Mouse (Mus musculus) olfactory bulb, adult 2 months (tissue): ENCODE data around the gene Gm27029.

Source experiments
- CTCF ChIP-seq: fragments of 200-500 bp; IDR thresholded peaks from 2 replicates; pipeline ENCODE4 v1.5.1; 2012; ENCODE audit warnings: low read depth, mild to moderate bottlenecking, low read length, moderate library complexity; ENCODE audit not compliant: insufficient read depth
- POLR2A ChIP-seq: fragments of 200-500 bp; IDR thresholded peaks from 2 replicates; pipeline ENCODE4 v1.6.1; 2012; ENCODE audit warnings: mild to moderate bottlenecking, low read depth, low read length, moderate library complexity; ENCODE audit not compliant: insufficient read depth

DNA sequence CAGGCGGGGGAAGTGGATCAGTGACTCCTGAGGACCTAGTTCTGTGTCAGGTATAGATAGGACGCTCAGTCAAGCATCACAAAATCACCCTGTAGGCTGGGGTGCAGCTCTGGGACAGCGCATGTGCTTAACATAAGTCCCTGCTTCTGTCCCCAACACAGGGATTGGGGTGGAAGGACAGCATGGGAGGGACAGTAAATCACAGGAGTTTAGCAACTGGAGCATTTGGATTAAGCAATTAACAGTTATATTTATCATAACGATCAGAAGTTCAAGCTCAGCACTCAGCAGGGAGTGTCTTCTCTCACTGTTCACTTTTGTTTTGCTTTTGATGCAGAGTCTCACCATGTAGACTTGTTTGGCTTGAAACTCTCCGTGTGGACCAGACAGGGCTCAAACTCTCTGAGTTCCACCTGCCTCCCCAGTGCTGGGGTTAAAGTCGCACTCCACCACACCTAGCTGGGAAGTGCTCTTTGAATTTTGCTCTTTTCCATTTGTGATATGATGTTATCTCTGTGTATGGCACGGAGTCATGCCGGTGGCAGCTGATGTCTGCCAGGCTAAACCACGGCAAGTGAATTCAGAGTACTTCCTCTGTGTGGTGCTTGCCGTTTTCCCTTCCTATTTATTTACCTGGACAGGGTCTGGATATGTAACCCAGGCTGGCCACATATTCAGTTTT is 27.6 kb upstream of the Gm27029 start:
- no peak for TF ChIP-seq POLR2A
- no peak for TF ChIP-seq CTCF
